Mouse (Mus musculus): ENCODE measurements around the gene Sppl2a.
"Not testable (repeated sequence)": the region's sequence is repeated elsewhere in the genome, so short reads cannot be mapped to it uniquely, and the experiment has no call there.

Sppl2a gene

GRCm38 (mm10) chr2:126932897-126933641 is at the start of gene Sppl2a:
Sppl2a (minus strand) TSS chr2:126933235.
- DNase-seq (ENCODE audit: low read depth, low spot score) = peak; percentile 89

GRCm38 (mm10) chr2:126977428-126977827 is 44.4 kb upstream of the Sppl2a start:
- DNase-seq (ENCODE audit: low read depth, low spot score) = no peak

- no peak for DNase-seq (ENCODE audit: low read depth, low spot score)
These were observed 28.7 kb upstream of the Sppl2a start for GRCm38 (mm10) chr2:126961696-126962095.

GRCm38 (mm10) chr2:126955671-126956070 is 22.6 kb upstream of the Sppl2a start:
- no peak for DNase-seq (ENCODE audit: low read depth, low spot score)

DNA sequence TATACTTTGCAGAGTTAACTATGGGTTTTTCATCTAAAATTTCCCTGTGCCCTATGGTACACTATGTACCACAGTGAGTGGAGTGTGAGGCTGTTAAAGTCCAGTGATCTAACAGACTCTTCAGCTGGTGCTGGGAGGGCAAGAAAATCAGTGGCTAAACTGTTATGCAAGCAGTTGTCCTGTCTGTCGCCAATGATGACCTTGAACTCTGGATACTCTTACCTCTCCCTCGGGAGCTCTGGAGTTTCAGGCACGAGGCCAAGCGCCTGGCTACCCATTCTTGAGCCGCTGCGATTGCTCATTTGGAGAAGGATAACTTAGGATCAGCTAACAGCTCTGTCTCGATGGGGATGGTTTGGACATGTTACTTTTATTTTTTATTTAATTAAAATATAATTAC is 18.1 kb upstream of the Sppl2a start:
- DNase-seq (ENCODE audit: low read depth, low spot score) = no peak

DNA sequence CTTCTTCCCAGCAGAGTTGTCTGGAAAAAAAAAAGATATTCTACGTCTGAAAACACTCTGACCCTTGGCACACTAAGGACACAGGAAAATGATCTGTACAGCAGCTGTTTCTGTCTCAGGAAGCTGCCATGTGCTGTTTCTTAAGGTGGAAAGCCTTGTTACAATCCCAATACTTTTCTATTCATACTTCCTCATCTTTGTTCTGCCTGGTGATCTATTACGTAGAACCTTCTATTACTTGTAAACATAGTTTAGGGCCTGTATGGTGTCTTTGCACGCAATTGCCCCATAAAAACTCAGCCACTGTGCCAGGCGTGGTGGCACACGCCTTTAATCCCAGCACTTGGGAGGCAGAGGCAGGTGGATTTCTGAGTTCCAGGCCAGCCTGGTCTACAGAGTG is 17.4 kb upstream of the Sppl2a start:
- no peak for DNase-seq (ENCODE audit: low read depth, low spot score)

GRCm38 (mm10) chr2:126949856-126950255 is 16.8 kb upstream of the Sppl2a start:
- no peak for DNase-seq (ENCODE audit: low read depth, low spot score)

DNA sequence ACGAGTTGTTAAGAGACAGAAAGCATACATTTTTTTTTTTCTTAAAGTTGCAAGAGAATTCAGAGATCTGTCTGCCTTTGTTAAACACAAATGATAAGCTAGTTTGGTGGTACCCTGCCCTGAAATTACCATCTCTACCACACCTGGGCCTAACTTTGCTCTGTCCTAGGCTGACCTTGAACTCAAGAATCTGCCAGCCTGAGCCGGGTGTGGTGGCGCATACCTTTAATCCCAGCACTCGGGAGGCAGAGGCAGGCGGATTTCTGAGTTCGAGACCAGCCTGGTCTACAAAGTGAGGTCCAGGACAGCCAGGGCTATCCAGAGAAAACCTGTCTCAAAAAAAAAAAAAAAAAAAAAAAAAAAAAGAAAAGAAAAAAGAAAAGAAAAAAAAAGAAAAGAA is 16.3 kb upstream of the Sppl2a start:
- DNase-seq (ENCODE audit: low read depth, low spot score) = not testable (repeated sequence)

DNA sequence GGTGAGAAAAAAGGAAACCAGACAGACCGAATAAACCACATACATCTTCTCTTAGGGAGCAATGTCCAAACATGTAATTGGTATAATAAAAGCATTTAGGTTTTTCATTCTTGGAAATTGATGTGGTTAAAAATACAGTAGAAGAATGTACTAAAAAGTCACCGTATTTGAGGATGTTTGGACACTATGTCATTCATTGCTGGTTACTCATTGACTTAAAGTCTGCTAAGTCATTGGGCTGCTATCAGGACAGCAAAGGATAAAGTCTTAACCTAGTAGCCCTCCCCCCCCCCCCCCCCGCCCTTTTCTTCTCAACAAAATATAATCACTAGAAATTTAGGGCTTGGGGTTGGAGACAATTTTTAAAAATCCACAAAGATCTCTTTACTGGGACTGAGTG is 15.2 kb upstream of the Sppl2a start:
- no peak for DNase-seq (ENCODE audit: low read depth, low spot score)

DNA sequence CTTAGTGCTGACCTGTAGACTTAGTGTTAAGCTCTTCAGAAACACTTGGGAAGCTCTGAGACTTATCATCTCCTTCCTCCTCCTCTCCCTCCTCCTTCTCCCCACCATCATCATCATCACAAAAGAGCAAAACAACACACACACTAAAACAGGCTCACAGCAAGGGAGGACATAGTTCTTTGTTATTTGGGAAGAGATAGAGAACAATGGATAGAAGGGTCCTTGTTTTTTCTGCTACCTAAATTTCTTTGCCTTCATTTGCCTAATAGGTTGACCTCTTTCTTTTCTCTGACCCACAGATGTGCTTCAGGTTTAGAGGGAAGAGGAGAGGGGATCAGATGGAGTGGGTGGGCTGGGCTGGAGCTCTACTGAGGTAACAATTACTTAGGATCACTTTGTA is 14.6 kb upstream of the Sppl2a start:
- DNase-seq (ENCODE audit: low read depth, low spot score) = no peak

- DNase-seq (ENCODE audit: low read depth, low spot score) = no peak
These were observed 10.2 kb upstream of the Sppl2a start for GRCm38 (mm10) chr2:126943211-126943610.

DNA sequence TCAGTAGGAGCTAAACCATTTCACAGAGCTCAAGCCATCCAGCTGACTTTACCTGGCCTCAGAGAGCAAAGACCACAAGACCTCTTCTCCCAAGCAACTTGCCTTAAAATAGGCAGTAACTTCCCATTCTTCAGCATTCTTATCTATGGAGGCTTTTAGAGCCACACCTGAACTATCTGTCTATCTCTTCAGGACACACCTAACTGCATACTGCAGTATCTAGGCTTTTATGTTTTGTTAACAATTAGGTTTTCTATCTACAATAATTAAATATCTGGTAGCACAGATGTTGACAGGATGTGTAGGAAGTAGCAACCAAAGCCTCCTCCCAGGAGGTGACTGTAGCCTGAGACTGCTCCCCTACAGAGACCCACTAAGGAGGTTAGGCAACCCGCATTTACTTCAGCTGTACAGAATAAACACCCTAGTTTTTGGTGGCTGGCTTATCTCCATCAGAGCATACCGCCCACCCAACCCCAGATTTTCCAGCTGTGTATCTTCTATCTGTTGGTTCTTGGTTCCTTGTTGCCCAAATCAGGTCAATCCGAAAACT is 7.4 kb upstream of the Sppl2a start:
- no peak for DNase-seq (ENCODE audit: low read depth, low spot score)

DNA sequence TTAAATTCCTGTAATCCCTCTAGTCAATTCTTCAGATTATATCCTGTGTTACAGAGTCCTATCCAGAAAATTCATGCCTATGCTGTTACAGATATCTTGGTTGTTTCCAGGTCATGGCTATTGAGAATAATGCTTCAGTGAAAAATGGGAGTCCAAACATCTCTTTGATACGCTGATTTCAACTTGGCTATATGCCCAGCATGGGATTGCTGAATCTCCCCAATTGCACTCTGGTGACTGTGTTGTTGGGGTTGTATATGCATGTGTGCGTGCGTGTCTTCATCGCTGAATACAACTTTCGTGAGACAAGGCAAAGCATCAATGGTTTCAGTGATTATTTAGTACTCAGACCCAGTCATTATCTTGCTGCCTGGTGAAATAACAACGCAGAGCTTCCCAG is 5.0 kb upstream of the Sppl2a start:
- DNase-seq (ENCODE audit: low read depth, low spot score) = no peak

DNA sequence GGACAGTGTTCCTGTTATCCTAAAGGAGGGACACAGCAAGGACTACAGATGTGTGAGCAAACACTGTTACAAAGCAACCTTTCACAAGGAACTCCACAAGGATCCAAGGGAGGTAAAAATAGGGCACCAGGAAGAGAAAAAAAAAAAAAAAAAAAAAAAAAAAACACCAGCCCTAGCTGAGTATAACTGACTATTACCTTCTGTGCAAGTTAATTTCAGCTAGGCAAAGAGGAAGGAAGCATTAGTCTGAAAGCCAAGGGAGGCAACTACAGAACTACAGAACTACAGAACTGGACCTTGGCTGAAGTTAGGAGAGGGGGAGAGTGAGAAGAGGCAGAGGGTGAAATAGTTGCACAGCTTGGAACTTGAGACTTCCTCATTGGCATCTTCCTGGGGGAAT is 886 bp upstream of the Sppl2a start:
- DNase-seq (ENCODE audit: low read depth, low spot score) = no peak

DNA sequence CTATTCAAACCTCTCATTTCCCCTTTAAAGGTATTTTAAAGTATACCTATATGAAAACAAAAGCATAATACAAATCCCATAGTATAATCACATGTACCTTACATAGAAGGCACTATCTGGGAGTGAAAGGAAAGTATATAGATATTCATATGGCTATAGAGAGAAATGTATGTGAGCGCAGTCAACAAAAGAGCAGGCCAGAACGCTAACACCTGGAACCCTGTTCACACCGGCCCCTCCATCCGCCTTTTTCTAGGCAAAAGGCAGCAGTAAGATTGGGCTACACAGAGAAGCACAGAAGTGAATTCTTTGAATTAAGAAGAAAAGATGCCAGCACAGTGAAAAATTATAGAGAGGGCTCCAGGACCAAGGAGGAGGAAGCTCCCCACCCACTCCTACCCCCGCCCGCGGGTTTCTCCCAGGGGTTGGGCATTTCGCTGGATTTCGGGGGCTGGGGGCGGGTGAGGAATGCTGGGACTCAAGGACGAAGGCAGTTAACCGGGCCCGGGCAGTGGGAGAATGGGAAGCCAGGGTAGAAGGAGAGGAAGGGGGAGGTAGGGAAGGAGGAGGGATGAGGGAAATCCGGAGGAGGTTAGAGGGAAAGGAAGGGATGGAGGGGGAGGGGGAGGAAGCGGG is 656 bp downstream of the Sppl2a start:
- no peak for DNase-seq (ENCODE audit: low read depth, low spot score)

DNA sequence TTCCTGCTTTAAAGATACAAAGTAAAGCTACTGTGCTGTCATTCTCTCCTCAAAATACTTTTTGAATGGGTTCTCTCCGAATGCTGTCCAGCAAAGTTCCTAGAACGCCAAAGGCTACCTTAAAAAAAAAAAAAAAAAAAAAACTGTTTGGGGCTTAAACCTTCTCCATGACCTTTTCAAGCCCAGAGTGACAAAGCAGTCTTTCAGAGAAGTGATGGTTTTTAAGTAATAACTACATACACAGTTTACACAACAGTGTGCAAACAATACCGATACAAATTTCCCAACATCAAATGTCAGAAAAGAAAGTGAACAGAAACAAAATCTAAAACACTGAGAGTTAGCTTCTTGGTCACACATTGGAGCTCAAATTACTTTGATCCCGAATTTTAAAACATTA is 1.3 kb downstream of the Sppl2a start:
- no peak for DNase-seq (ENCODE audit: low read depth, low spot score)

- no peak for DNase-seq (ENCODE audit: low read depth, low spot score)
These were observed 4.4 kb downstream of the Sppl2a start for GRCm38 (mm10) chr2:126928681-126929080.

DNA sequence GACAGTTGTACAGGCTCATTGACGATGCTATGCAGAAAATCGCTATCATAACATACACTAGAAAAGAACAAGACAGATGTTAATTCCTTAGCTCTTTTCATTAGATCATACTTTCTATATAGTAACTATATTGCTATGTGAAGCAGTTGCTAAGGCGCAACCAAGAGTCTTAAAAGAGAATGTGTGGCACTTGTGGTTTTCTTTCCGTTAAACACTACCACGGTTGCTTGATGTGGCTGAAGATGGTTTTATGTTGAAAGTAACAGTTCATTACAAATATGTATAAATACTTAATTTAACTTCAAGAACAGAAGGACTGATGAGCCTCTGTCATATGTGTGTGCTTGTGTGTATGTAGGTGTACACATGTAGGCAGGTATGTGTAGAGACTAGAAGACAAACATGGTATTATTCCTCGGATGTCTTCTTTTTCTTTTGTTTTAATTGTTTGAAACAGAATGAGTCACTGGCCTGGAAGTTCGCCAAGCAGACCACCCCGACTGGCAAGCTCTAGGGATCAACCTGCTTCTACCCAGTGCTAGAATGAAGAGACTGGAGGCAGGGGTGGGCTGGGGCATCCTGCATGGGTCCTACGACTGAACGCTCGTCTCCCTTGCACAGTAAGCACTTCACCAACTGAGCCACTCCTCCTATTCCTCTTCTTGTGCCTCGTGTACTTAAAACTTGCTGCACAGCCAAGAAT is 12.5 kb downstream of the Sppl2a start:
- peak; percentile 76 for DNase-seq (ENCODE audit: low read depth, low spot score)

DNA sequence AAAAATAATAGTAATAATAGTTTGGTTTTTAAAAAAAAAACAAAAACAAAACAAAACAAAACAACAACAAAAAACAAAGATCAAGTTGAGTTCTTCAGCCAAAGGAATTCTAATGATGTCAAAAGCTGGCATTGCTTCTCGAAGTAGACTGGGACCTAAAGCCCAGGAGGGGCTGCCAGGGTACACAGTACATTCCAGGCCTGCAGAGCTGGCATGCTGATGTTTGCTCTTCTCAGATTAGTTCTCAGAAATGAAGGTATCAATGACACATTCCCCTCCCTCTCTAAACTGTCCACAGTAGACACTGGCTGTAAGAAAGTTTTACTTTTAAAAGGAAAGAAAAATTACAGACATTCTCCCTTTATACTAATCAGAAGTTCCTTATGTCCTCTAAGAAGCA is 16.8 kb downstream of the Sppl2a start:
- no peak for DNase-seq (ENCODE audit: low read depth, low spot score)

GRCm38 (mm10) chr2:126914096-126914495 is 18.9 kb downstream of the Sppl2a start:
- DNase-seq (ENCODE audit: low read depth, low spot score) = no peak

GRCm38 (mm10) chr2:126904162-126904561 is 28.9 kb downstream of the Sppl2a start:
- no peak for DNase-seq (ENCODE audit: low read depth, low spot score)

DNA sequence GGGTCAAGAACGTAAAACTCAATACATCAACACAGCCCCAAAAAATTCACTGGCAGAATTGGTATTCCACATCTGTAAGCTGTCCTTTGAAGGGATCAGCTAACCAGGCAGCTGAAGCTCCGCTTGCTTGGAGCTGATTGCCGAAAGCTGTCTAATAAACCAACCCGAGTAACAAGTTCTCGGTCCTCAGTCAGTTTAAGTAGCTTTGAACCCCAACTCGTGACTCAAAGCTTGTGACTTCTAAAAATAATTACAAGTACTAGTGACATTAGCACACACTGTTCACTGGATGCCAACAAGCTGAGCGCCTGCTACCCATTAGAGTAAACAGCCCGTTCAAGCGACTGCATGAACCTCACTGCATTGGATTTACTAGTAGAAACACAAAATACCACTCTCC is 35.5 kb downstream of the Sppl2a start:
- no peak for DNase-seq (ENCODE audit: low read depth, low spot score)

DNA sequence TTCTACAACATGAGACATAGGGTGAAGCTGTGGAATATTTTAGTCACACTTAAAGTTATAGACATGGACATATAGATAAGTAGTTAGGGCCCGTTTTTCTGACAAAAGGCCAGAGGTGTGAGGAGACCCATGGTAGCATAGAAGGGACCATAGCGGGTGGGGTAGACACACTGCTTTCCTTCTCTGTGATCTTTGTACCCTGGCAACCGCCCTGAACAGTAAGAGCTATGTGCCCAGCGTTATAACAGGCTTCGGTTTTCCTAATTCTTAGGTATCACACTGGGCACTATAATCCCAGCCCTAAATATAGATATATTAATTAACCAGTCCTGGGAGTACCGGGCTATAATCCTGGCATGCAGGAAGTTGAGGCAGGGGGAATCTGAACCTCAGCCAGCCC is 36.1 kb downstream of the Sppl2a start:
- no peak for DNase-seq (ENCODE audit: low read depth, low spot score)

Measured in CD4-positive helper T cell, adult 2 months (primary cell).